Mouse (Mus musculus) CH12.LX (cell line): Measurements from ENCODE around the gene D8Ertd738e. TPM values are rescaled to one million over a fixed set of nuclear protein-coding genes. Genes with fewer than 3 reads are reported as not detected.

ENCODE experiments used
- DNase-seq: peaks from one replicate; pipeline ENCODE4 v3.0.0-alpha.2; 2013; ENCODE audit errors: extremely low read depth
- H3K27ac ChIP-seq: 2 replicates; pipeline ENCODE4 v1.5.1; 2012; ENCODE audit warnings: low read depth, mild to moderate bottlenecking, control low read depth, moderate library complexity; ENCODE audit not compliant: insufficient read depth
- H3K27me3 ChIP-seq: replicated peaks from 2 replicates; pipeline ENCODE3; 2012; ENCODE audit warnings: inconsistent platforms
- H3K36me3 ChIP-seq, 2 experiments: replicated peaks in 1 of 2; 2 replicates each; pipeline versions ENCODE3 to v1.6.1; 2012; ENCODE audit warnings: inconsistent platforms in 1 of 2, low read length in 1 of 2, mild to moderate bottlenecking in 1 of 2, mixed read lengths in 1 of 2, moderate library complexity in 1 of 2; ENCODE audit not compliant: control insufficient read depth in 1 of 2, insufficient read depth in 1 of 2
- H3K4me1 ChIP-seq, 2 experiments: 2 replicates each; pipeline ENCODE4 v1.6.1; 2012; ENCODE audit warnings: inconsistent platforms in 1 of 2, moderate library complexity in 1 of 2; ENCODE audit not compliant: insufficient read depth in 2 of 2, control insufficient read depth in 1 of 2
- H3K4me2 ChIP-seq: 2 replicates; pipeline ENCODE4 v1.6.1; 2012; ENCODE audit warnings: low read depth, mild to moderate bottlenecking, control low read depth; ENCODE audit not compliant: poor library complexity, insufficient read depth, severe bottlenecking
- H3K4me3 ChIP-seq, 3 experiments: fragments of 150-350 bp in 1 of 3; sonication (generic) in 1 of 3; replicated peaks in 1 of 3; 2 replicates each; pipeline versions ENCODE3 to v1.5.1; 2011 to 2012; ENCODE audit warnings: low read depth in 2 of 3, low read length in 2 of 3, mild to moderate bottlenecking in 2 of 3, moderate library complexity in 2 of 3, control low read depth in 1 of 3, improper control_type of control experiment in 1 of 3, inconsistent platforms in 1 of 3, mixed read lengths in 1 of 3; ENCODE audit not compliant: poor library complexity in 1 of 3
- H3K79me2 ChIP-seq: replicated peaks from 2 replicates; pipeline ENCODE4 v1.6.1; 2012; ENCODE audit warnings: mild to moderate bottlenecking, moderate library complexity; ENCODE audit not compliant: control insufficient read depth, poor library complexity, insufficient read depth, severe bottlenecking; ENCODE audit errors: extremely low read depth
- H3K9ac ChIP-seq: 2 replicates; pipeline ENCODE4 v1.6.1; 2012; ENCODE audit warnings: low read depth, mild to moderate bottlenecking, control low read depth, moderate library complexity; ENCODE audit not compliant: insufficient read depth
- H3K9me3 ChIP-seq: replicated peaks from 2 replicates; pipeline ENCODE3; 2012; ENCODE audit warnings: low read length, inconsistent platforms, mixed read lengths
- BHLHE40 ChIP-seq: IDR thresholded peaks from 2 replicates; pipeline ENCODE4 v1.6.1; 2011; ENCODE audit warnings: mild to moderate bottlenecking, low read depth, low read length, improper control_type of control experiment
- CHD1 ChIP-seq: IDR thresholded peaks from 2 replicates; pipeline ENCODE4 v1.6.1; 2012; ENCODE audit warnings: low read depth, low read length, improper control_type of control experiment, inconsistent platforms
- CHD2 ChIP-seq: IDR thresholded peaks from 2 replicates; pipeline ENCODE4 v1.6.1; 2011; ENCODE audit warnings: low read length, improper control_type of control experiment
- E2F4 ChIP-seq: IDR thresholded peaks from 2 replicates; pipeline ENCODE4 v1.6.1; 2011; ENCODE audit warnings: low read depth, low read length, improper control_type of control experiment; ENCODE audit not compliant: insufficient replicate concordance
- ELF1 ChIP-seq: IDR thresholded peaks from 2 replicates; pipeline ENCODE4 v1.6.1; 2014; ENCODE audit warnings: low read depth, mild to moderate bottlenecking, inconsistent platforms, low read length, improper control_type of control experiment
- EP300 ChIP-seq: IDR thresholded peaks from 2 replicates; pipeline ENCODE4 v1.6.1; 2011; ENCODE audit warnings: low read length, improper control_type of control experiment
- ETS1 ChIP-seq: conservative IDR thresholded peaks from 2 replicates; pipeline ENCODE4 v1.6.1; 2012; ENCODE audit warnings: low read depth, mild to moderate bottlenecking, inconsistent platforms, low read length, improper control_type of control experiment, moderate library complexity
- GABPA ChIP-seq: IDR thresholded peaks from 2 replicates; pipeline ENCODE4 v1.6.1; 2012; ENCODE audit warnings: low read depth, low read length, improper control_type of control experiment, inconsistent platforms; ENCODE audit not compliant: insufficient replicate concordance
- HCFC1 ChIP-seq: IDR thresholded peaks from 2 replicates; pipeline ENCODE4 v1.6.1; 2012; ENCODE audit warnings: low read depth, mild to moderate bottlenecking, inconsistent platforms, low read length, improper control_type of control experiment
- IRF4 ChIP-seq: IDR thresholded peaks from 2 replicates; pipeline ENCODE4 v1.6.1; 2014; ENCODE audit warnings: low read depth, mild to moderate bottlenecking, inconsistent platforms, low read length, improper control_type of control experiment
- JUN ChIP-seq: IDR thresholded peaks from 2 replicates; pipeline ENCODE4 v1.6.1; 2011; ENCODE audit warnings: low read depth, mild to moderate bottlenecking, low read length, improper control_type of control experiment, moderate library complexity; ENCODE audit not compliant: insufficient read depth
- JUND ChIP-seq: conservative IDR thresholded peaks from 2 replicates; pipeline ENCODE4 v1.6.1; 2011; ENCODE audit warnings: low read depth, low read length, improper control_type of control experiment
- MAFK ChIP-seq: IDR thresholded peaks from 2 replicates; pipeline ENCODE4 v1.6.1; 2011; ENCODE audit warnings: low read length, improper control_type of control experiment; ENCODE audit not compliant: insufficient replicate concordance
- MAX ChIP-seq: IDR thresholded peaks from 2 replicates; pipeline ENCODE4 v1.6.1; 2011; ENCODE audit warnings: low read length, improper control_type of control experiment
- MAZ ChIP-seq: IDR thresholded peaks from 2 replicates; pipeline ENCODE4 v1.6.1; 2012; ENCODE audit warnings: low read depth, mild to moderate bottlenecking, inconsistent platforms, low read length, improper control_type of control experiment, moderate library complexity
- MEF2A ChIP-seq: IDR thresholded peaks from 2 replicates; pipeline ENCODE4 v1.6.1; 2014; ENCODE audit warnings: low read depth, mild to moderate bottlenecking, inconsistent platforms, low read length, improper control_type of control experiment, borderline replicate concordance
- MXI1 ChIP-seq: IDR thresholded peaks from 2 replicates; pipeline ENCODE4 v1.6.1; 2011; ENCODE audit warnings: mild to moderate bottlenecking, low read depth, low read length, improper control_type of control experiment
- NELFE ChIP-seq: IDR thresholded peaks from 2 replicates; pipeline ENCODE4 v1.6.1; 2011; ENCODE audit warnings: low read depth, low read length, improper control_type of control experiment
- PAX5 ChIP-seq: IDR thresholded peaks from 2 replicates; pipeline ENCODE4 v1.6.1; 2012; ENCODE audit warnings: low read length, inconsistent platforms, mixed read lengths
- POLR2AphosphoS2 ChIP-seq: IDR thresholded peaks from 2 replicates; pipeline ENCODE4 v1.6.1; 2011; ENCODE audit warnings: low read depth, low read length, improper control_type of control experiment
- RAD21 ChIP-seq: IDR thresholded peaks from 2 replicates; pipeline ENCODE4 v1.6.1; 2011; ENCODE audit warnings: low read depth, mild to moderate bottlenecking, low read length, improper control_type of control experiment, moderate library complexity
- SMC3 ChIP-seq: IDR thresholded peaks from 2 replicates; pipeline ENCODE4 v1.6.1; 2011; ENCODE audit warnings: low read depth, low read length, improper control_type of control experiment
- TBP ChIP-seq: conservative IDR thresholded peaks from 2 replicates; pipeline ENCODE4 v1.6.1; 2011; ENCODE audit warnings: low read depth, low read length, improper control_type of control experiment
- TCF12 ChIP-seq: IDR thresholded peaks from 2 replicates; pipeline ENCODE4 v1.6.1; 2014; ENCODE audit warnings: low read depth, mild to moderate bottlenecking, inconsistent platforms, low read length, improper control_type of control experiment
- USF2 ChIP-seq: conservative IDR thresholded peaks from 2 replicates; pipeline ENCODE4 v1.6.1; 2011; ENCODE audit warnings: low read depth, low read length, improper control_type of control experiment
- ZKSCAN1 ChIP-seq: IDR thresholded peaks from 2 replicates; pipeline ENCODE4 v1.6.1; 2012; ENCODE audit warnings: low read depth, inconsistent platforms, low read length, improper control_type of control experiment, borderline replicate concordance
- ZMIZ1 ChIP-seq: IDR thresholded peaks from 2 replicates; pipeline ENCODE4 v1.6.1; 2012; ENCODE audit warnings: low read depth, mild to moderate bottlenecking, inconsistent platforms, low read length, improper control_type of control experiment
- ZNF384 ChIP-seq: IDR thresholded peaks from 2 replicates; pipeline ENCODE4 v1.6.1; 2012; ENCODE audit warnings: low read depth, low read length, improper control_type of control experiment, inconsistent platforms
- dilution Hi-C: fragments of 300-500 bp; cut with MboI; formaldehyde crosslinking; loops from 2 replicates; pipeline ENCODE4 v1.14.3; 2020; ENCODE audit warnings: low sequenced_read_pairs; ENCODE audit not compliant: extremely low pct_unique_long_range_greater_than_20kb, extremely low pct_ligation_motif_present
- in situ Hi-C: fragments of 300-500 bp; cut with MboI; formaldehyde crosslinking; loops from 3 replicates; pipeline ENCODE4 v1.14.3; 2019; ENCODE audit warnings: low sequenced_read_pairs, low pct_ligation_motif_present, low pct_unique_long_range_greater_than_20kb, mixed read lengths
- polyA plus RNA-seq: library from polyadenylated mRNA; unstranded; fragments of >175 nt; gene quantifications from 2 replicates; pipeline ENCODE4 v1.2.1, GENCODE M21; 2012; ENCODE audit warnings: low read depth; ENCODE audit not compliant: insufficient read length
- total RNA-seq, 2 experiments: library from RNA; depleted of rRNA; stranded (reverse); fragments of 300-350 nt in 1 of 2; fragments of >200 nt in 1 of 2; gene quantifications; 2 replicates each; pipeline ENCODE4 v1.2.3; 2012 to 2014

Gene D8Ertd738e
- total and polyA plus RNA-seq, 3 experiments, result 213 to 225 (median 217) TPM

DNA sequence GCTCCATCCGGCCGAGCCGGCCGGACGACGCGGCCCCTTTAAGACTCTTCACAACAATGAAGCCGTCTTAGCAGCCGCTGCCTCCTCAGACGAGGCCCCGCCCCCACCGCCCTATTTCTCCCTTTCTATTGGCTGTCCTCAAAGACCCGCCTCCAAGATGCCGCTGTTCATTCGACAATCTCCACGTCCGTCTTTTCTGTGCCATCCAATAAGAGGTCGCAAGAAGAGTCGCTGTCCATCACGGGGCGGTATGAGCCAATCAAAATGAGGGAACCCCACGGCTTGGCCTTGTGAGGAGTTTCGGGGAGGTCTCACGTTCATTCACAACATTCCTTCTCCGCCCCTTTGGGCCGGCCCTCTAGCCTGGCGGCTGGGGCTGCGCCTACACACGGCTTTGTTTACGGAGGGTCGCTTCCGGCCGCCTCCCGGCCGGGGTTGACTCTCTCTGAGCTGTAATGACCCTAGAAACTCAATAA, 12.5 kb downstream of the D8Ertd738e start, which contains the start of gene Zswim4 (continued):
- TF ChIP-seq CHD1 (no peak), EP300 (no peak)

DNA sequence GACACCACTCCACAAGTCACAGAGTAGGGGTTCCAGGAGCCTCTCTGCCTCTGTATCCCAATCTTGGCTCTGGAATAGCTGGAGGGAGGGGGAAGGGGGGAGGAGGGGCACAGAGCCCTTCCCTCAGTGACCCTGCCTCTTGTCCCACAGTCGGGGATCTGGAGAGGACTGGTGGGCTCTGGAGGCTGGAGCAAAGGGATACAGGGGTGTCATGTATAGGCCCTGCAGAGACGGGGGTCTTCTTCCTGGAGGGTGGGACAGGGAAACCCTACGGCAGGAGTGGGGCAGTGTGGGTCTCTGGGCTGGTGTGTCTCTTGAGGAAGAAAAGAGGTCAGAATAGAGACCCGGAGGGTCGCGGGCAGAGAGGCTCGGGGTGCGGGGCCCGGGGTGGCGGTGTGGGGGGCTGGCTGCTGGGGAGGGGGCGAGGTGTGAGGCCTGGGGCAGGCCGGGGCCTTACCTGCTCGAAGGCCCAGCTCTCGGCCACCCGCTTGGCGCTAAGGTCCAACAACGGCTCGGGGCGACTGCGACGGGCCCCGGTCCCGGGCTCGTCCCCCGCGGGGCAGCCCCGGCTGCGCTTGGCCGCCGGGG, 13.0 kb downstream of the D8Ertd738e start:
- Histone ChIP-seq H3K9ac (peak overlapping the region; percentile 91), H3K9me3 (no peaks in the 10 kb centered on the region), H3K4me3 (peak overlapping the region; percentile 63 to 86 (median 74)), H3K27ac (no peak overlapping the region), H3K36me3 (peaks cover 3 to 33% of the 10 kb centered on the region in 2 experiments), H3K79me2 (no peaks in the 10 kb centered on the region)
- dilution Hi-C loops, result no loop called here
- DNase-seq, result no peak
- in situ Hi-C loops, result loop anchor here (10.0 kb wide), 1 partner anchor 48 kb away; no protein-coding TSS in a partner anchor
- TF ChIP-seq POLR2AphosphoS2 (no peak), ETS1 (no peak), ZMIZ1 (no peak), PAX5 (no peak), MAFK (no peak), BHLHE40 (no peak), TCF12 (no peak), NELFE (no peak; the same call in 1 of the 2 replicates), E2F4 (no peak), RAD21 (no peak), MXI1 (no peak), MAZ (no peak), JUND (no peak), MEF2A (no peak), JUN (no peak)
- TF ChIP-seq, all 38 proteins: peak for 0
- Histone ChIP-seq H3K4me1 (peaks cover 5 to 37% of the 10 kb centered on the region in 2 experiments; a peak in 2 of 4 replicates), H3K4me2 (peak overlapping the region; percentile 74), H3K27me3 (no peaks in the 10 kb centered on the region)

DNA sequence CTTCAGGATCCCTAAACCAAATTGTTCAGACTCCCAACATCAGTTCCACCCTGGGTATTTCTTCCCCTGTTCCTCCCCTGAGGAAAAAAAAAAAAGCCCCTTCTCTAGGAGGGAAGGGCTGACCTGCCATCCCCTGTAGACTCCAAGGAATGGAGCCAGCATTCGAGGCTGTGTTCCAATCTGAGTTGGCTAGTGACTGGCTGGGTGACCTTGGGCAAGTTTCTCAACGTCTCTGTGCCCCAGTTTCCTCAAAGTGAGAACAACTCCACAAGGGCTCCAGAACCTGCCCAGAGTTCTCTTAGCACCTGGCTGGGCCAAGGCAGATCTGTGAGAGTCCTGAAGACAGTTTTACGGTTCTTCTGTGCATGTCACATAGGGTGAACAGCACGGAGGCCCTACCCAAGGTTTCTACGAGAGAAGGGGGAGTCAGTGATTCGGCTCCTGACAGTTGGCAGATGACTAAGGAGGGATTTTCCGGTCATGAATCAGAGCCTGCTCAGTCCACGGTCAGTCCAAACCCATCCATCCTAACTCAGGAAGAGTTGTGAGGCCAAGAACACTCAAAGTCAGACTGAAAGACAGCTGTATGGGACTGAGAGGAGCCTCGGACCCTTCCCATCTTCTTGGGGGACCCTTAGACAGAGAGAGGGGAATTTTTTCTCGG, 13.6 kb downstream of the D8Ertd738e start:
- H3K4me3 ChIP-seq, result peak overlapping the region; percentile 63 to 86 (median 74)
- in situ Hi-C loops (loop anchor here (10.0 kb wide), 1 partner anchor 49 kb away; no protein-coding TSS in a partner anchor), dilution Hi-C loops (no loop called here)
- H3K4me1 ChIP-seq, result peaks cover 5 to 37% of the 10 kb centered on the region in 2 experiments; a peak in 2 of 4 replicates
- DNase-seq, result no peak
- H3K9ac ChIP-seq, result peak overlapping the region; percentile 91
- H3K27me3 ChIP-seq, result no peaks in the 10 kb centered on the region
- H3K79me2 ChIP-seq, result no peaks in the 10 kb centered on the region
- H3K4me2 ChIP-seq, result peak overlapping the region; percentile 74
- H3K9me3 ChIP-seq, result no peaks in the 10 kb centered on the region
- no peak overlapping the region for H3K27ac ChIP-seq
- peaks cover 3 to 37% of the 10 kb centered on the region in 2 experiments for H3K36me3 ChIP-seq
- TF ChIP-seq NELFE, result 0 out of 2 replicates have a peak, but pooled peaks have one; percentile 14
- no peak for TF ChIP-seq MXI1
- no peak for TF ChIP-seq HCFC1
- no peak for TF ChIP-seq SMC3
- no peak for TF ChIP-seq IRF4
- TF ChIP-seq TBP, result no peak
- TF ChIP-seq JUND, result no peak
- TF ChIP-seq MEF2A, result no peak
- TF ChIP-seq ZNF384, result no peak
- TF ChIP-seq MAFK, result 0 out of 2 replicates have a peak, but pooled peaks have one; percentile 9
- no peak for TF ChIP-seq CHD2
- TF ChIP-seq ELF1, result no peak
- TF ChIP-seq JUN, result no peak
- no peak for TF ChIP-seq GABPA
- TF ChIP-seq USF2, result no peak
- TF ChIP-seq MAX, result no peak
- TF ChIP-seq TCF12, result 0 out of 2 replicates have a peak, but pooled peaks have one; percentile 20
- TF ChIP-seq ZKSCAN1, result no peak
- TF ChIP-seq, all 38 proteins: peak for 3
